Mouse (Mus musculus) liver, postnatal 0 days (tissue): ENCODE results near the gene Prps1l1. TPM values are rescaled to one million over a fixed set of nuclear protein-coding genes. Genes with fewer than 3 reads are reported as not detected.

Experiments
- ATAC-seq: fragments of 200-750 bp; cut with Nextera tagmentation; 2 replicates; pipeline ENCODE4 v1.8.0; 2017; ENCODE audit warnings: mild to moderate bottlenecking, moderate library complexity
- DNase-seq: peaks from one replicate; pipeline ENCODE4 v3.0.0-alpha.2; 2016
- H3K27ac ChIP-seq: fragments of 300-500 bp; sonication (generic); 2 replicates; pipeline ENCODE4 v1.5.1; 2014; ENCODE audit warnings: antibody characterized with exemption, moderate library complexity, mild to moderate bottlenecking, low read depth
- H3K27me3 ChIP-seq: fragments of 300-500 bp; sonication (generic); 2 replicates; pipeline ENCODE4 v1.6.1; 2014; ENCODE audit warnings: low read length, control low read depth, mixed read lengths; ENCODE audit not compliant: insufficient read depth
- H3K36me3 ChIP-seq: fragments of 300-500 bp; sonication (generic); replicated peaks from 2 replicates; pipeline ENCODE4 v1.6.1; 2014; ENCODE audit warnings: mild to moderate bottlenecking, control low read depth, low read length, moderate library complexity, mixed read lengths; ENCODE audit not compliant: insufficient read depth
- H3K4me1 ChIP-seq: fragments of 300-500 bp; sonication (generic); 2 replicates; pipeline ENCODE4 v1.6.1; 2014; ENCODE audit warnings: antibody characterized with exemption, mild to moderate bottlenecking, control low read depth; ENCODE audit not compliant: insufficient read depth
- H3K4me2 ChIP-seq: fragments of 300-500 bp; sonication (generic); 2 replicates; pipeline ENCODE4 v1.6.1; 2014; ENCODE audit warnings: low read depth, mild to moderate bottlenecking, low read length, moderate library complexity, mixed read lengths
- H3K4me3 ChIP-seq: fragments of 300-500 bp; sonication (generic); 2 replicates; pipeline ENCODE4 v1.5.1; 2014; ENCODE audit warnings: low read depth, low read length
- H3K9ac ChIP-seq: fragments of 300-500 bp; sonication (generic); replicated peaks from 2 replicates; pipeline ENCODE4 v1.6.1; 2014; ENCODE audit warnings: mild to moderate bottlenecking, moderate library complexity
- H3K9me3 ChIP-seq: fragments of 300-500 bp; sonication (generic); 2 replicates; pipeline ENCODE4 v1.6.1; 2016; ENCODE audit warnings: mild to moderate bottlenecking, control low read depth, low read length, mixed read lengths
- CTCF ChIP-seq: sonication (generic); IDR thresholded peaks from 2 replicates; pipeline ENCODE4 v1.5.1; 2016; ENCODE audit warnings: antibody characterized with exemption, low read depth
- EP300 ChIP-seq: IDR thresholded peaks from 2 replicates; pipeline ENCODE4 v1.6.1; 2016; ENCODE audit warnings: antibody characterized with exemption, low read depth, mild to moderate bottlenecking
- WGBS: fragments of 180-500 bp; shearing (Covaris S2); extraction: QIAGEN DNeasy Blood & Tissue Kit; methylation state at CpG from one replicate; pipeline ENCODE4 v1.1.7; 2014; ENCODE audit not compliant: insufficient replicate concordance; 5-methylcytosine and 5-hydroxymethylcytosine counted together
- polyA plus RNA-seq: library from polyadenylated mRNA; unstranded; fragments of >200 nt; fragmentation: Nextera tagmentation; extraction: Ambion mirVana; gene quantifications from 2 replicates; pipeline ENCODE4 v1.2.1, GENCODE M21; 2015

Gene Prps1l1
- polyA plus RNA-seq: not detected in 2 replicates

GRCm38 (mm10) chr12:34984461-34984860 lies at the start of gene Prps1l1:
TSS of gene Prps1l1 (plus strand) at chr12:34984761.
- 74% methylated on average over 4 of the region's 4 CpGs for WGBS
- TF ChIP-seq CTCF (no peak), EP300 (no peak)
- H3K4me3 ChIP-seq: no peak within 1 kb of the TSS

GRCm38 (mm10) chr12:34937918-34938317 lies 46.6 kb upstream of the Prps1l1 start:
- Histone ChIP-seq H3K4me1 (no peaks in the 10 kb centered on the region), H3K36me3 (no peaks in the 10 kb centered on the region), H3K9ac (no peak overlapping the region), H3K27me3 (no peaks in the 10 kb centered on the region), H3K4me3 (no peak overlapping the region), H3K9me3 (no peaks in the 10 kb centered on the region), H3K4me2 (no peak overlapping the region), H3K27ac (no peak overlapping the region)
- no peak for TF ChIP-seq EP300
- peak; percentile 60 for TF ChIP-seq CTCF
- 75% methylated on average over 1 of the region's 1 CpGs for WGBS
- DNase-seq: peak; percentile 26
- ATAC-seq: no peak

More at GRCm38 (mm10) chr12:34984461-34984860, at the start of gene Prps1l1:
- DNase-seq (no peak), ATAC-seq (no peak)
- Histone ChIP-seq H3K27ac (no peak within 1 kb of the TSS), H3K9me3 (no peaks in the 10 kb centered on the region), H3K4me2 (no peak within 1 kb of the TSS), H3K4me1 (peaks cover 2% of the 10 kb centered on the region; the same call in 1 of the 2 replicates), H3K36me3 (no peaks in the 10 kb centered on the region), H3K27me3 (no peaks in the 10 kb centered on the region), H3K9ac (no peak within 1 kb of the TSS)

- ATAC-seq (no peak), DNase-seq (no peak)
- H3K9ac ChIP-seq: no peak overlapping the region
- no peaks in the 10 kb centered on the region for H3K9me3 ChIP-seq
- no peak overlapping the region for H3K27ac ChIP-seq
- H3K4me2 ChIP-seq: no peak overlapping the region
- no peak overlapping the region for H3K4me3 ChIP-seq
- TF ChIP-seq EP300: no peak
- TF ChIP-seq CTCF: no peak
- H3K27me3 ChIP-seq: no peaks in the 10 kb centered on the region
- 50% methylated on average over 6 of the region's 6 CpGs for WGBS
- H3K4me1 ChIP-seq: no peaks in the 10 kb centered on the region
- no peaks in the 10 kb centered on the region for H3K36me3 ChIP-seq
Observed at GRCm38 (mm10) chr12:34949066-34949706, 35.4 kb upstream of the Prps1l1 start.

- WGBS: 69% methylated on average over 3 of the region's 3 CpGs
- ATAC-seq (no peak), DNase-seq (no peak)
- Histone ChIP-seq H3K9me3 (no peaks in the 10 kb centered on the region), H3K27ac (no peak overlapping the region), H3K27me3 (no peaks in the 10 kb centered on the region), H3K4me3 (no peak overlapping the region), H3K36me3 (no peaks in the 10 kb centered on the region), H3K4me1 (no peaks in the 10 kb centered on the region), H3K9ac (no peak overlapping the region), H3K4me2 (no peak overlapping the region)
- no peak for TF ChIP-seq CTCF
- TF ChIP-seq EP300: no peak
Observed at GRCm38 (mm10) chr12:34975991-34976390, 8.6 kb upstream of the Prps1l1 start.

GRCm38 (mm10) chr12:34985865-34986264 lies 1.3 kb downstream of the Prps1l1 start:
- 68% methylated on average over 5 of the region's 5 CpGs for WGBS
- Histone ChIP-seq H3K9ac (no peak overlapping the region), H3K4me2 (no peak overlapping the region), H3K27me3 (no peaks in the 10 kb centered on the region), H3K27ac (no peak overlapping the region), H3K4me1 (peaks cover 6% of the 10 kb centered on the region; the same call in 1 of the 2 replicates), H3K4me3 (no peak overlapping the region), H3K9me3 (no peaks in the 10 kb centered on the region), H3K36me3 (no peaks in the 10 kb centered on the region)
- TF ChIP-seq CTCF (no peak), EP300 (no peak)
- peak; percentile 23 for DNase-seq
- ATAC-seq: no peak

GRCm38 (mm10) chr12:34989537-34990200 lies 5.1 kb downstream of the Prps1l1 start:
- Histone ChIP-seq H3K4me1 (peaks cover 6% of the 10 kb centered on the region; the same call in 1 of the 2 replicates), H3K4me2 (no peak overlapping the region), H3K27ac (peak overlapping the region; percentile 78), H3K36me3 (no peaks in the 10 kb centered on the region), H3K9ac (no peak overlapping the region), H3K9me3 (no peaks in the 10 kb centered on the region), H3K27me3 (no peaks in the 10 kb centered on the region), H3K4me3 (no peak overlapping the region)
- ATAC-seq: peak; percentile 90
- TF ChIP-seq EP300 (peak; percentile 50; the same call in 1 of the 2 replicates), CTCF (no peak)
- 59% methylated on average over 7 of the region's 7 CpGs for WGBS
- DNase-seq: no peak
